Mouse (Mus musculus) small intestine, adult 2 months (tissue): ENCODE data around the gene Rph3al.

Experiments used
- CTCF ChIP-seq: fragments of 200-500 bp; IDR thresholded peaks from 2 replicates; pipeline ENCODE4 v1.5.1; 2012; ENCODE audit warnings: low read depth, mild to moderate bottlenecking, control low read depth, inconsistent platforms, low read length, moderate library complexity, mixed read lengths; ENCODE audit not compliant: insufficient replicate concordance, insufficient read length; ENCODE audit errors: extremely low read depth
- POLR2A ChIP-seq: fragments of 200-500 bp; IDR thresholded peaks from 2 replicates; pipeline ENCODE4 v1.6.1; 2012; ENCODE audit warnings: low read depth, mild to moderate bottlenecking, control low read depth, inconsistent platforms, low read length, moderate library complexity

GRCm38 (mm10) chr11:75783799-75784198, 154.4 kb downstream of the Rph3al start:
- no peak for TF ChIP-seq CTCF
- no peak for TF ChIP-seq POLR2A
